Mouse (Mus musculus): ENCODE results near the gene Cyp2w1. TPM values are rescaled to one million over a fixed set of nuclear protein-coding genes. Genes with fewer than 3 reads are reported as not detected.

Cyp2w1 gene
- polyA plus RNA-seq, 1 experiment: not detected

DNA sequence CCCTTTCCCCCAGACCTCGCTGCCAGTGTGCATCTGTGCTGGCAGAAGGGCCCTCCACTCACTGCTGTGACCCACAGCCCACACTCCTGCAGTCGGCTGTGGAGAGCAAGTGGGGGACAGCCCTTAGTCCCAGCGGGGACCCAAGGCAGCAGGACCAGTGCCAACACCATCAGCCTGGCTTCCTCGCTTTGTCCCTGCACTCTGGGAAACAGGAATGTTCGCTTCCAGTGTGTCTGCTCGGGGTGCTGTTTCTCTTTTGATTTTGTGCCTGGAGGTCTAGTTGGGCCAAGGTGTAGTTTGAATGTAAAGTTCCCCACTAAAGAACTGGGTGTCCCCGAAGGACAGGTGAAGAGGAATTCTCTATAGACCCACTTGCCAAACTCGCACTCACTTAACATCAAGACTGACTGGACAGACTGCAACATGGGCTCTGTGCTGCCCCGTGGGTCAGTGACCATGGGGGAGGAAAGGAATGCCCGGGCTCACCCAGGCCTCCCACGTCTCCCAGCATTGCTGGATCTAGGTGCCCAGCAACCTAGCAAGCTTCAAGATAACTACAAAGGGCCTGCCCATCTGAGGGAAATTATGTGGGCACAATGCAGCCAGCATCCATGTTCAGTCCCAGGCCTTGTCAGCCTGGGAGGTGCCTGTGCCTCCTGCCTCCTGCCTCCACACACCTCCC is 39.0 kb downstream of the Cyp2w1 start:
- Histone ChIP-seq H3K27ac (ENCODE audit: control insufficient read depth, insufficient read depth, low read depth, low read length) (no peak overlapping the region), H3K4me1 (ENCODE audit: control insufficient read depth, insufficient read depth, low read length) (no peaks in the 10 kb centered on the region; the same call in 1 of the 2 replicates), H3K27me3 (ENCODE audit: control insufficient read depth, insufficient read depth, low read length) (no peaks in the 10 kb centered on the region), H3K4me3 (ENCODE audit: control insufficient read depth, low read depth, low read length) (no peak overlapping the region), H3K36me3 (ENCODE audit: control insufficient read depth, insufficient read depth, low read length) (no peaks in the 10 kb centered on the region)
- TF ChIP-seq CTCF (IDR thresholded peaks at IDR 0.05; ENCODE audit: control insufficient read depth, insufficient read depth, insufficient replicate concordance, low read depth, low read length): no peak
- TF ChIP-seq POLR2A (IDR thresholded peaks at IDR 0.05; ENCODE audit: control insufficient read depth, low read depth, low read length): no peak

DNA sequence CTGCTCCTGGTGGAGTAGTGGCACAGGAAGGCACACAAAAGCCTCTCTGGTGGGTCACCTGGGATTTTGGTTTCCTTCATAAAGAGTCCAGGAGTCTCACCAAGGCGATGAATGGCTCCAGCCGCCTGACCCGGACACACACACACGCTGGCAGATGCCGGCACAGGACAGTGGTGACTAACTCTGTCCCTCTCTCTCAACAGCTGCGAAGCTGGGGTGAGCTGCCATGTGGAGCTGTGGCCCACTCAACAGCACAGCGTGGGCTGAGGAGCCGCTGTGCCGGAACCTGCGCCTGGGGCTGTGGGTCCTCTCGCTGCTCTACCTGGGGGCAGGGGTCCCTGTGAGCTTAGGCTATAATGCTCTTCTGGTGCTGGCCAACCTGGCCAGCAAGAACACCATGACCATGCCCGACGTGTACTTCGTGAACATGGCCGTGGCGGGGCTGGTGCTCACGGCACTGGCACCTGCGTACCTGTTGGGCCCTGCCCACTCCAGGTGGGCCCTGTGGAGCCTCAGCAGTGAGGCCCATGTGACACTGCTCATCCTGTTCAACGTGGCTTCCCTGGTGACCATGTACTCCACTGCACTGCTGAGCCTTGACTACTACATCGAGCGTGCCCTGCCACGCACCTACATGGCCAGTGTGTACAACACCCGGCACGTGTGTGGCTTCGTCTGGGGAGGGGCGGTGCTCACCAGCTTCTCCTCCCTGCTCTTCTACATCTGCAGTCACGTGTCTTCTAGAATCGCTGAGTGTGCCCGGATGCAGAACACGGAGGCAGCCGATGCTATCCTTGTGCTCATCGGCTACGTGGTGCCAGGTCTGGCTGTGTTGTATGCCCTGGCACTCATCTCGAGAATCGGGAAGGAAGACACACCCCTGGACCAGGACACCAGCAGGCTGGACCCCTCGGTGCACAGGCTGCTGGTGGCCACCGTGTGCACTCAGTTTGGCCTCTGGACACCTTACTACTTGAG is 40.1 kb downstream of the Cyp2w1 start:
- no peaks in the 10 kb centered on the region for H3K36me3 ChIP-seq (ENCODE audit: control insufficient read depth, insufficient read depth, low read length)
- H3K27ac ChIP-seq (ENCODE audit: control insufficient read depth, insufficient read depth, low read depth, low read length): no peak overlapping the region

DNA sequence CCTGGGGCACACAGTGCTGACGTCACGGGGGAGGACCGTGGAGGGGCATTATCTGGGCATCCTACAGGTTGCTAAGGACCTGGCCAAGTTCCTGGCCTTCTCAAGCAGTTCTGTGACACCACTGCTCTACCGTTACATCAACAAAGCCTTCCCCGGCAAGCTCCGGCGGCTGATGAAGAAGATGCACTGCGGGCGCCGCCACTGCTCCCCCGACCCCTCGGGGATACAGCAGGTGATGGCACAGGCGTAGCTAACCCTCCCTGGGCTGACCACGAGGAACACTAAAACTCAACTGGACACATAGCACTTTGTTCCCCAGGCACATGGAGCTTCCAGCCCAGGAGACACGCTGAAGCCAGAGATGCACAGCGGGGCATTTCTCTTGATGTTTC is 40.8 kb downstream of the Cyp2w1 start:
- TF ChIP-seq POLR2A (IDR thresholded peaks at IDR 0.05; ENCODE audit: control insufficient read depth, low read depth, low read length) (no peak), CTCF (IDR thresholded peaks at IDR 0.05; ENCODE audit: control insufficient read depth, insufficient read depth, insufficient replicate concordance, low read depth, low read length) (no peak)
- no peak overlapping the region for H3K4me3 ChIP-seq (ENCODE audit: control insufficient read depth, low read depth, low read length)
- H3K27ac ChIP-seq (ENCODE audit: control insufficient read depth, insufficient read depth, low read depth, low read length): no peak overlapping the region
- no peaks in the 10 kb centered on the region; the same call in 1 of the 2 replicates for H3K4me1 ChIP-seq (ENCODE audit: control insufficient read depth, insufficient read depth, low read length)
- no peaks in the 10 kb centered on the region for H3K36me3 ChIP-seq (ENCODE audit: control insufficient read depth, insufficient read depth, low read length)
- H3K27me3 ChIP-seq (ENCODE audit: control insufficient read depth, insufficient read depth, low read length): no peaks in the 10 kb centered on the region

More for the DNA sequence above, 40.1 kb downstream of the Cyp2w1 start:
- TF ChIP-seq CTCF (IDR thresholded peaks at IDR 0.05; ENCODE audit: control insufficient read depth, insufficient read depth, insufficient replicate concordance, low read depth, low read length) (no peak), POLR2A (IDR thresholded peaks at IDR 0.05; ENCODE audit: control insufficient read depth, low read depth, low read length) (no peak)
- no peaks in the 10 kb centered on the region; the same call in 1 of the 2 replicates for H3K4me1 ChIP-seq (ENCODE audit: control insufficient read depth, insufficient read depth, low read length)
- H3K4me3 ChIP-seq (ENCODE audit: control insufficient read depth, low read depth, low read length): no peak overlapping the region
- no peaks in the 10 kb centered on the region for H3K27me3 ChIP-seq (ENCODE audit: control insufficient read depth, insufficient read depth, low read length)

DNA sequence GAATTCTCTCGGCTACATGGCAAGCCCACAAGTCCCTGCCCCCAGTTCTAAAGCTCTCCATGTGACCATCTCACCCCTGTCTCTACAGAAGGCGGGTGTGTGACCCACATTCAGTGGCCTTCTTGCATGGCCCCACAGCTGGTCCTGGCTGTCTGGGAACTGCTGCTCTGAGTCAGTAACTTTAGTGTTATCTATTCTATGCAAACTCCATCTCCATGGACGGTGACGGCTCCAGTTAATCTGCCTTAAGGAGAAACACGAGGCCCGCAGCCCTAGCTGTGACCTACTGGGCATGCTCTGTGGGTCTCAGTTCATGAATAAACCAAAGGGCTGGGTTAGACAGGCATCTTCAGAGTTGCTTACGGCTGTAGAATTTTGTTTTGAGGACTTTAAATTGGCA is 42.0 kb downstream of the Cyp2w1 start:
- H3K4me1 ChIP-seq (ENCODE audit: control insufficient read depth, insufficient read depth, low read length): peaks cover 2% of the 10 kb centered on the region; the same call in 1 of the 2 replicates
- no peak overlapping the region for H3K4me3 ChIP-seq (ENCODE audit: control insufficient read depth, low read depth, low read length)
- H3K27ac ChIP-seq (ENCODE audit: control insufficient read depth, insufficient read depth, low read depth, low read length): no peak overlapping the region
- TF ChIP-seq POLR2A (IDR thresholded peaks at IDR 0.05; ENCODE audit: control insufficient read depth, low read depth, low read length) (no peak), CTCF (IDR thresholded peaks at IDR 0.05; ENCODE audit: control insufficient read depth, insufficient read depth, insufficient replicate concordance, low read depth, low read length) (no peak)
- H3K27me3 ChIP-seq (ENCODE audit: control insufficient read depth, insufficient read depth, low read length): no peaks in the 10 kb centered on the region
- H3K36me3 ChIP-seq (ENCODE audit: control insufficient read depth, insufficient read depth, low read length): no peaks in the 10 kb centered on the region

GRCm38 (mm10) chr5:139395528-139395927 is 43.1 kb downstream of the Cyp2w1 start:
- Histone ChIP-seq H3K27me3 (ENCODE audit: control insufficient read depth, insufficient read depth, low read length) (no peaks in the 10 kb centered on the region), H3K27ac (ENCODE audit: control insufficient read depth, insufficient read depth, low read depth, low read length) (no peak overlapping the region), H3K4me3 (ENCODE audit: control insufficient read depth, low read depth, low read length) (no peak overlapping the region), H3K36me3 (ENCODE audit: control insufficient read depth, insufficient read depth, low read length) (no peaks in the 10 kb centered on the region), H3K4me1 (ENCODE audit: control insufficient read depth, insufficient read depth, low read length) (peaks cover 2% of the 10 kb centered on the region; the same call in 1 of the 2 replicates)
- TF ChIP-seq POLR2A (IDR thresholded peaks at IDR 0.05; ENCODE audit: control insufficient read depth, low read depth, low read length) (no peak), CTCF (IDR thresholded peaks at IDR 0.05; ENCODE audit: control insufficient read depth, insufficient read depth, insufficient replicate concordance, low read depth, low read length) (no peak)

DNA sequence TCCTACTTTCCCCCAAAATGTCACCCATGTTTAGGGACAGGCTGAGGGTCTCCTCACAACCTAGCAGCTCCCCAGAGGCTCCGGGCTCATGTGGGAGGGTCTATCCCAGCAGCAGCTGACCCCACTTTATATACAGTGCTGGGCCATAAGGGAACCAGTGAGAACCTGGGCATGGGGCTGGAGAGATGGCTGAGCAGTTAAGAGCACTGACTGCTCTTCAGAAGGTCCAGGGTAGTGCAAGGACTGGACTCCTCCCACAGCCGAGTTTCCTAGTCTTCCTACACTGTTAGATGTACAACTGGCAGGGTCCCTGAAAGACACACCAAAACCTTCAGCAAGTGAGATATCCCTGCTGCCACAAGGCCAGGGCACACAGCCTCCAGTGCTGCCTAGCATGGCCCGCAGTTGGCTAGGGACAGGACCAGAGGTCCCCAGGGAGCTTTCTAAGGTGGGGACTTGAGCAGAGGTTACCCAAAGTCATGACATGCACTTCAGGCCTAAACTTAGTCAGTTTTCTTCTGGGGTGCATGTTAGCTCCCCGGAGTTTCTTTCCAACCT is 45.0 kb downstream of the Cyp2w1 start:
- H3K27ac ChIP-seq (ENCODE audit: control insufficient read depth, insufficient read depth, low read depth, low read length): no peak overlapping the region
- H3K4me3 ChIP-seq (ENCODE audit: control insufficient read depth, low read depth, low read length): no peak overlapping the region
- no peaks in the 10 kb centered on the region for H3K27me3 ChIP-seq (ENCODE audit: control insufficient read depth, insufficient read depth, low read length)
- no peaks in the 10 kb centered on the region for H3K36me3 ChIP-seq (ENCODE audit: control insufficient read depth, insufficient read depth, low read length)
- TF ChIP-seq CTCF (IDR thresholded peaks at IDR 0.05; ENCODE audit: control insufficient read depth, insufficient read depth, insufficient replicate concordance, low read depth, low read length): no peak
- no peak for TF ChIP-seq POLR2A (IDR thresholded peaks at IDR 0.05; ENCODE audit: control insufficient read depth, low read depth, low read length)
- peaks cover 2% of the 10 kb centered on the region; the same call in 1 of the 2 replicates for H3K4me1 ChIP-seq (ENCODE audit: control insufficient read depth, insufficient read depth, low read length)

Data from testis, adult 2 months (tissue).